Mouse (Mus musculus): ENCODE results near the gene Fcrla. TPM values are rescaled to one million over a fixed set of nuclear protein-coding genes. Genes with fewer than 3 reads are reported as not detected.
A peak's percentile ranks its signal among the peaks of the same experiment; 100 is the strongest.

Fcrla gene
- total RNA-seq, 2 experiments from 2014 or later, result not detected

DNA sequence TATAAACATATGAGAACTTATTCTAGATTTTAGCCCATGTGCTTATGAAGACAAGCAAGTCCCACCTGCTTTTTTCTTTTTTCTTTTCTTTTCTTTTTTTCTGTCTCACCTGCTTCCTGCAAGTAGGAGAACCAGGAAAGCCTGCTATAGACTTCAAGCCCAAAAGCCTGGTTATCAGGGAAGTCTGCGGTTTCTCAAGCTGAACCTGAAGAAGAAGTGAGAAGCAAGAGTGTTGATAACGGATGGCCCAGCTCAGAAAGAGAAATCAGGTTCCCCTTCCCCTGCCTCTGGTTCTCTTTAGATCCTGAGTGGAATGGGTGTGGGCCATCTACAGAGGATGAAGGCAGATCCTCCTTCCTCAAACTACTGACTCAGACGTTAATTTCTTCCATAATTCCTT is 4.7 kb upstream of the Fcrla start:
- no peak for DNase-seq (ENCODE audit: extremely low spot score in 1 of 2, low spot score in 1 of 2)

DNA sequence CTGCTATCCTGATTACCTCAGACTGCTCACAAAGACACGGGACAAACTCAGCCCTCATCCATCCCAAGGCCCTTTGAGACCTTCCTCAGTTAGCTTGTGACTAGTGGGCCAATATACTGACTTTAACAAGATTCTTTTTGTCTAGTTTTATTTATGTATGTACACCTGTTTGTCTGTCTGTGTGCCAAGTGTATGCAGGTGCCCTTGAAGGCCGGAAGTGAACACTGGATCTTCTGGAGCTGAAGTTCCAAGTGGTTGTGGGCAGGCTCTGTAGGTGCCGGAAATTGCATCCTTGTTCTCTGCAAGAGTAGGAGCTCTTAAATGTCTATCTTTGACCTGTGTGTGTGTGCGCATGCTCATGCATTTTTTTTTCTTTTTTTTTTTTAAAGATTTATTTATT is 1.9 kb upstream of the Fcrla start:
- DNase-seq (ENCODE audit: extremely low spot score in 1 of 2, low spot score in 1 of 2), result no peak

- no peak for DNase-seq (ENCODE audit: extremely low spot score in 1 of 2, low spot score in 1 of 2)
Measured at GRCm38 (mm10) chr1:170928467-170928866, 1.1 kb upstream of the Fcrla start.

- no peak for DNase-seq (ENCODE audit: extremely low spot score in 1 of 2, low spot score in 1 of 2)
Measured at GRCm38 (mm10) chr1:170926941-170927340, 442 bp downstream of the Fcrla start.

- no peak for DNase-seq (ENCODE audit: extremely low spot score in 1 of 2, low spot score in 1 of 2)
Measured at GRCm38 (mm10) chr1:170924485-170924884, 2.9 kb downstream of the Fcrla start.

- DNase-seq (ENCODE audit: extremely low spot score in 1 of 2, low spot score in 1 of 2), result no peak
Measured at GRCm38 (mm10) chr1:170919308-170919707, 8.1 kb downstream of the Fcrla start.

DNA sequence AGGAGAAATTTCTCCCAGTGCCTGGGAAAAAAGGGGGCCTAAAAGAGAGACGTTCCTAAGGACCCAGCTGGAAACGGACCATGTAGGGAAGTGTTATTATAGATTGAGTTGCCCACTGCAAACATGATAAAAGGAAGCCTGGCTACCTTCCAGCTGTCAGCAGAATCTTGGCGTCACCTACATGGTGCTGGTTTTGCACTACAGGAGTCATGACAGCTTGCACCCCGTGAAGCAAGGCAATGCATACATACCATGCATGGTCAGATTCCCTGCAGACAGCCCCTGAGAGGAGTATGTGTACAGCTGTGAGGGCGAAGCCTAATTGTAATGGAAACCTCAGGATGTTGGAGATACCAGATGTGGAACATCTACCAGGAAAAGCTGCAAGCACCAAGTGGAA is 11.7 kb downstream of the Fcrla start:
- DNase-seq (ENCODE audit: extremely low spot score in 1 of 2, low spot score in 1 of 2), result no peak

DNA sequence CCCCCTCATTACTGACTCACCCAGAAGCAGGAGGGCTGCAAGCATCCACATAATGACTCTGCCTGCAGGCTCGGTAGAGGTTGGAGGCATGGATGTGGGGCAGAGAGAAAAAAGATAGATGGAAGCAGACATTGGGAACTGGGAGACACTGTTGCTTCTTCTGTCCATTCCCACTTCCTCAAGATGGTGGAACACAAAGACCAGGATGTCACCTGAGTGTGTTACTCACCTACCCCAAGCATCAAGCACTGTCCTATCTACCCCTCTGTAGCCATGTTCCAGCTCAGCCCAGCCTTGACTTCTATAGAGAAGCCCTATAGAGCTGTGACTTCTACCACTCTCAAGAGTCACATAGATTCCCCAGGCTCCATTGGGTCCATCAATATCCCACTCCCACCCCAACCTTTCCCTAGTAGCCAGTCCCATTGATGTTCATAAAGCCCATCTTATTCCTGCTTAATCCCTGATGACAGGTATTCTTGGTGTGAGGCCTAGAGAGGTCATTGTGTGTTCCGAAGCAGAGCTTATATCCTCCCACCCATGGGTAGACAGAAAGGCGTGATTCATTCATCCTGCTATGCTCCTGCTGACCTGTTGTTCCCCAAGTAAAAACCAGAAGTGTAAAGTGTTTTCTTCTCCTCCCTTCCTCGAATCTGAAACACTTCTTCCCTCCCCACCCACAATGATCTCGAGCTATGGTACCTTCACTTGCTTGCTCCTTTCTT is 14.3 kb downstream of the Fcrla start, which contains the start of gene Fcrlb:
Gene Fcrlb, minus strand, starts transcription at position 51 of the 725 bp plus-strand sequence.
- no peak for DNase-seq (ENCODE audit: extremely low spot score in 1 of 2, low spot score in 1 of 2)

- DNase-seq (ENCODE audit: extremely low spot score in 1 of 2, low spot score in 1 of 2), result no peak
Measured at GRCm38 (mm10) chr1:170911907-170912660, 15.3 kb downstream of the Fcrla start.

DNA sequence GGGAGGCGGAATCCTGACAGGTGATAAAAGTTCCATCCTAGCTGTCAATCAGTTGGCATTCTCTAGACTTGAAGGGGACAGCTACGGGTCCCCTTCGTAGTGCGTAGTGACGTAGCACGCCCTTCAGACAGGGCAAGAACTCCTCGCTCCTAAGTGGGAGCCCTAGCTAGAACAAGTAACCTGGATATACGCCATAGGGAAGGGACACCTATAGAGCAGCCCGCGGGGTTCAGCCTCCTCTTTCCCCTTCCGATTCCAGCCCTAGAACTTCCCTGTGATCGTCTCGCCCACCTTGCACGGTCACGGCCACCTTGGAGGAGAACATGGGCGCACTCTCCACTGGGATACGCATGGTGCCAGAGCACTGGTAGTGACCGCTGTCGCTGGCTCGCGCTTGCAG is 19.0 kb downstream of the Fcrla start:
- no peak for DNase-seq (ENCODE audit: extremely low spot score in 1 of 2, low spot score in 1 of 2)

GRCm38 (mm10) chr1:170907456-170908191 is 19.8 kb downstream of the Fcrla start:
- peak; percentile 33 to 34 for DNase-seq (ENCODE audit: extremely low spot score in 1 of 2, low spot score in 1 of 2)

- DNase-seq (ENCODE audit: extremely low spot score in 1 of 2, low spot score in 1 of 2), result no peak
Measured at GRCm38 (mm10) chr1:170907111-170907455, 20.3 kb downstream of the Fcrla start.

DNA sequence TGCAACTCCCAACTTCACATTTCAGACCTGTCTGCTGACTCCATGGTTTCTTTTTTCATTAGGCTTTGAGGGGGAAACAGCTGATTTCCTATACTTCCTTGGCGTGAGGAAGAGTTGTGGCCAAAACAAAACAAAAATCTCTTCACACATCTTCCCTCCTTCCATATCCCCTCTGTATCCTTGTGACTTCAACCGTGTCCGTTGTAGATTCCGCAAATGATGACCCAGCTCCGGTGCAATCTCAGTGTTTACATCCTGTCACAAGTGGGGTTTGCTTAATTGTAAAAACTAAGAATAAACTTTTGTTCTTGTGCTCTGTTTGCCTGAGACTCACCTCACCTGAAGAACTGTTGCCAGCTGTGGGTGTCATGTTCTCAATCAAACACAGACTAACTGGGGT is 23.9 kb downstream of the Fcrla start:
- DNase-seq (ENCODE audit: extremely low spot score in 1 of 2, low spot score in 1 of 2), result no peak

DNA sequence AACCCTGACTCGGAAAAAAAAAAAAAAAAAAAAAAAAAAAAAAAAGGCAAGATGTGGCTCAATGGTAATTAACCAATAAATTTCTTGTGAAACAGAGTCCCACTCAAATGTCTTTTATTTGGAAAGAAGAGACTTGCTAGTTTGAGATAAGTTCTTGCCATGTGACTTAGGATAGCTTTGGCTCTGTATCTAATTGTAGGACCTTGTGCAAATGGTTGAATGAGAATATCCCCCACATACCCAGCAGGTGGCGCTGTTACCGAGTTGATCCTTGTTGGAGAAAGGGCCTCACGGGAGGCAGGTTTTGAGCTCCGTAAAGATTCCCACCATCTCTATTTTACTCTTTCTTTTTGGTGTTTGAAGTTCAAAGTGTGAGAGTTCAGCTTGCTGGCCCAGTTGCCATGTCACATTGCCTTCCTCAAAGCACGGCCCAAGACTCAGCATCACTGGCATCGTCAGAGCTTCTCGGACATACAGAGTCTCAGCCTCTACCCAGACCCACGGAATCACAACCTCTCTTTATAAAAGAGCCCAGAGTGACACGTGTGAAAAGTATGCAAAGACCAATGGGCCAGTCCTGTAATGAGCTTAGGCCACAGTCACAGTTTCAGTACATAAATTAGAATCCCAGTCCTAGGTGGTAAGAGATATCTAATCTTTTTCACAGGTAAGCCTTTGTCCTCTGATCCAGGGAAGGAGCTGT is 25.7 kb downstream of the Fcrla start:
- peak; percentile 77 to 95 for DNase-seq (ENCODE audit: extremely low spot score in 1 of 2, low spot score in 1 of 2)

DNA sequence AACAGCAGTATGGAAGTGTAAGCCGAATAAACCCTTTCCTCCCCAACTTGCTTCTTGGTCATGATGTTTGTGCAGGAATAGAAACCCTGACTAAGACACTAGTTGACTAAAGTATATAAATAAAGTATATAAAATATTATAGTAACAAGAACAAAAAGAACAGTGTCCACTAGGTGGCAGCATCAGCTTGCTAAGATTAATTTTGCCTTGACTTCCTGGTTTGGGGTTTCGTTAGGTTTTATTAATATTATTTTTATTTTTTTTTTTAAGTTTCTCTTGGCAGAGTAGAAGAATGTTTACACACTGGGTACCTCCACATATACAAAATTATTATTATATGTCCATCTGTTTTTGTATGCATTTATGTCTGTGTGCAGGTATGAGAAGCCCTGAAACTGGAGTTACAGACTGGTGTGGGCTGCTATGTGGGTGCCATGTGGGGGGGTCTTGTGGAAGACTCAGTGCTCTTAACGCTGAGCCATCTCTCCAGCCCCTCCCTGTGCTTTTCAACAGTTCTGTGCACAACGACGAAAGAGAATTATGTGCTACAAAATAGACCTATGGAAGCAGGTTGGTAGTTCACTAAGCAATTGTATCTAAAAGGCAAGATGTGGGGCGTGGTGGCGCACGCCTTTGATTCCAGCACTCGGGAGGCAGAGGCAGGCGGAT is 26.4 kb downstream of the Fcrla start:
- DNase-seq (ENCODE audit: extremely low spot score in 1 of 2, low spot score in 1 of 2), result peak in 1 of 2 experiments; percentile 72

GRCm38 (mm10) chr1:170898413-170899075 is 28.8 kb downstream of the Fcrla start:
- DNase-seq (ENCODE audit: extremely low spot score in 1 of 2, low spot score in 1 of 2), result no peak

- DNase-seq (ENCODE audit: extremely low spot score in 1 of 2, low spot score in 1 of 2), result no peak
Measured at GRCm38 (mm10) chr1:170896651-170897281, 30.6 kb downstream of the Fcrla start.

DNA sequence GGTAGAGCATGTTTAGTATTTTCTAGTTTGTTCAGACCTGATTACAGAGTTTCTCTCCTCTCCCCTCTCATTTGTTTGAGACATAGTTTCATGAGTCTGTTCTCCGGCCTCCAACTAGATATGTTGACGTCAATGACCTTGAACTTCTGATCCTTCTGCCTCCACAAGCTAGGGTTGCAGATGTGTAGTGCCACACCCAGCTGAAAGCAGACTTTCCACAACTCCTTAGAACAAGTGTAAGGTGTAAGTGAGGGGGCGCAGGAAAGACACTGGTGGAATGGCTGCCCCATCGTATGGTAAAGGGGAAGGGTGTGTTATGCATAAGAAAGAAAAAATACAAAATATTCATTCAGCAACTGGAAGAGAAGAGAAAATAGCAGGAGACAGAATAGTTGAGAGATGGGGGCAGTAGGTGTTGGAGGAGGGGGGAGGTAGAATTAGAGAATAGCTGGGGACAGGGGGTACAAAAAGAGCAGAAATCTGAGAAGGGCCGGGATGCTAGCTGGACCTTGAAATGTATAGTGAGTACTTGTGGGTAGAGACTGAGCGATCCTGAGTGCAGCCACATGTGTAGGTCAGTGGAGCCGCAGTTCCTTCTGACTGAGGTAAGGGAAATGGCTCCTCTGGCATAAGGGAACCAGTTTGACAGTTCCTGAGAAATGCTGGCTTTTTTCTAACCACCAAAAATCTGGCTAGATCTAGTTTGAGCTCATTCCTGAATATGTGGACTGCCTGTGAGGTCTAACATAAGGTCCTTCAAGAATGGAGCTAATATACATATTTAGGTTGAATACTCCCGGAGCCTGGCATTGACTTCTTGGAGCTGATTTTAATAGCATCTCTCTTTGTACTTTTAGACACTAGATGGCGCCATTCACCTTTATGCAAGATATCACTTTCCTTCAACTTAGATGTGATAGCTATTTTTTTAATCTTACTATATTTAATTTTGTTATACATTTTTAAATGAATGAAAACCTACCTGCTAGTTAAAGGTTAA is 32.5 kb downstream of the Fcrla start:
- DNase-seq (ENCODE audit: extremely low spot score in 1 of 2, low spot score in 1 of 2), result no peak

Measured in layer of hippocampus, postnatal 25 days (tissue).